Mouse (Mus musculus) gastrocnemius, adult 8-10 months (tissue): ENCODE results near the gene Irgm1. TPM values are rescaled to one million over a fixed set of nuclear protein-coding genes. Genes with fewer than 3 reads are reported as not detected.

Experiments used
- total RNA-seq, 4 experiments: library from RNA; stranded (reverse); gene quantifications; 2 replicates each; pipeline ENCODE4 v1.2.4; 2022

The Irgm1 gene
- total RNA-seq, 4 experiments from 2014 or later = 12.0 to 13.7 (median 12.9) TPM

Other genes starting within 250 kb of the Irgm1 start
- gene Rack1, start 71.4 kb downstream of the Irgm1 start, total RNA-seq = 100 to 1,000 TPM; 411 to 495 (median 459) TPM
- 10 to 100 TPM; 13.7 to 25.0 (median 20.8) TPM for gene Trim41, start 54.3 kb downstream of the Irgm1 start, total RNA-seq
- gene Trim7, start 45.5 kb downstream of the Irgm1 start, total RNA-seq = 10 to 100 TPM; 25.5 to 30.8 (median 29.7) TPM
- gene Gm12184, start 45.0 kb downstream of the Irgm1 start, total RNA-seq = 1 to 10 TPM; 1.4 to 3.1 (median 1.8) TPM
- under 1 TPM in 3 of 4 experiments, not detected in 1; 0.13 to 0.21 (median 0.17) TPM for gene Gm5431, start 30.5 kb upstream of the Irgm1 start, total RNA-seq
- 1 to 10 TPM in 2 of 4 experiments, under 1 TPM in 1, not detected in 1; 0.48 to 1.1 (median 1.1) TPM for gene Psme2b, start 74.5 kb upstream of the Irgm1 start, total RNA-seq
- gene Olfr56, start 107.2 kb upstream of the Irgm1 start, total RNA-seq = not detected
- gene 9930111J21Rik1, start 107.7 kb upstream of the Irgm1 start, total RNA-seq = under 1 TPM; 0.49 to 0.94 (median 0.67) TPM
- gene Gm12185, start 120.5 kb upstream of the Irgm1 start, total RNA-seq = under 1 TPM; 0.15 to 0.51 (median 0.20) TPM
- 1 to 10 TPM in 1 of 4 experiments, under 1 TPM in 3; 0.68 to 1.2 (median 0.76) TPM for gene Tgtp1, start 122.5 kb upstream of the Irgm1 start, total RNA-seq
- 1 to 10 TPM in 2 of 4 experiments, under 1 TPM in 2; 0.70 to 1.2 (median 1.0) TPM for gene 9930111J21Rik2, start 179.6 kb upstream of the Irgm1 start, total RNA-seq
- gene Tgtp2, start 192.5 kb upstream of the Irgm1 start, total RNA-seq = under 1 TPM in 3 of 4 experiments, not detected in 1; 0.29 to 0.53 (median 0.43) TPM
- 1 to 10 TPM in 2 of 4 experiments, under 1 TPM in 2; 0.58 to 1.1 (median 0.89) TPM for gene Ifi47, start 204.9 kb upstream of the Irgm1 start, total RNA-seq
- not detected for gene Olfr1396, start 243.2 kb upstream of the Irgm1 start, total RNA-seq